Mouse (Mus musculus): ENCODE measurements around the gene Timm29.

Timm29 gene

DNA sequence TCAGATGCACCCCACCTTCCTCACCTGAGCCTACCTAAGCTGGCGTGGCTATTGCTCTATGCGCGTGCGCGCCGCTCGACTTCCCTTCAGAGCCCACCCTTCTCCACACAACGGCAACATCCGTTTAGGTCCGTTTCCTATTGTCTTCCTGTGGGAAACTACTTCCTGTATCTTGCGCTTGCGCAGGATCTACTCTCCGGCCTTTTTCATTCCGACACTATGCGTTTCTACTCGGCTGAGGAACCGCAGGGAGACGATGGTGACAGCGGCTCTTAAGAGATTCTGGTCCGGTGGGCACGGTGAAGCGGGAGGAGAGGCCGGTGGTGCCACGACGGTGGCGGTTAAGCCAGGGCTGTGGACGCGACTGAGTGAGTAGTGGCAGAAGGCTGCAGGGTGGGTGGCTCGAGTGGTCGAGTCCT, at the start of gene Timm29, which contains the start of gene Yipf2:
TSS of gene Timm29 (plus strand) at position 20 of the 419 bp plus-strand sequence.
TSS of gene Yipf2 (minus strand) at position 126 of the 419 bp plus-strand sequence.
- DNase-seq (ENCODE audit: low spot score): peak; percentile 56

DNA sequence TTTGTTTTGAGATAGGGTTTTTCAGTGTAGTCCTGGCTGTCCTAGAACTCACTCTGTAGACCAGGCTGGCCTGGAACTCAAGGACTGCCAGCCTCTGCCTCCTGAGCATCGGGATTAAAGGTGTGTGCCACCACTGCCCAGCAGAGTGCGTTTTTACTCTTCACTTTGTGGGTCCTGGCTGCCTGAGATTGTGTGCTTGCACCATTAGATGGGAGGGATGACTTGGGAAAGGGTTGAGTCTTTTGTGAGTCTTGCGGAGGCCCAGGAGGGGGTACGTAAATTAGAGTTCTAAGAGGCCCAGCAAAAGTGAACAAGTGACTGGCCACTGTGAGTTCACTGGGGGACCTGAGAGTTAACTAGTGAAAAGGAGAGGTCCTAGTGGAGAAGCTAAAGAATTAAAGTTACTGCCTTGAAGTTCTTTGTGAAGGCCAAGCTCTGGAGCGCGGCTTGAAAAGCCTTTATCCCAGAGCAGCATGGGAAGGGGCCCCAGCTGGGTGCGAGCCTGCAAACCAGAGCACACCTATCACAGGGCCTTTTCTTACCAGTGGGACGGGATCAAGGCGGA, 47.1 kb upstream of the Timm29 start:
- no peak for DNase-seq (ENCODE audit: low spot score)

DNA sequence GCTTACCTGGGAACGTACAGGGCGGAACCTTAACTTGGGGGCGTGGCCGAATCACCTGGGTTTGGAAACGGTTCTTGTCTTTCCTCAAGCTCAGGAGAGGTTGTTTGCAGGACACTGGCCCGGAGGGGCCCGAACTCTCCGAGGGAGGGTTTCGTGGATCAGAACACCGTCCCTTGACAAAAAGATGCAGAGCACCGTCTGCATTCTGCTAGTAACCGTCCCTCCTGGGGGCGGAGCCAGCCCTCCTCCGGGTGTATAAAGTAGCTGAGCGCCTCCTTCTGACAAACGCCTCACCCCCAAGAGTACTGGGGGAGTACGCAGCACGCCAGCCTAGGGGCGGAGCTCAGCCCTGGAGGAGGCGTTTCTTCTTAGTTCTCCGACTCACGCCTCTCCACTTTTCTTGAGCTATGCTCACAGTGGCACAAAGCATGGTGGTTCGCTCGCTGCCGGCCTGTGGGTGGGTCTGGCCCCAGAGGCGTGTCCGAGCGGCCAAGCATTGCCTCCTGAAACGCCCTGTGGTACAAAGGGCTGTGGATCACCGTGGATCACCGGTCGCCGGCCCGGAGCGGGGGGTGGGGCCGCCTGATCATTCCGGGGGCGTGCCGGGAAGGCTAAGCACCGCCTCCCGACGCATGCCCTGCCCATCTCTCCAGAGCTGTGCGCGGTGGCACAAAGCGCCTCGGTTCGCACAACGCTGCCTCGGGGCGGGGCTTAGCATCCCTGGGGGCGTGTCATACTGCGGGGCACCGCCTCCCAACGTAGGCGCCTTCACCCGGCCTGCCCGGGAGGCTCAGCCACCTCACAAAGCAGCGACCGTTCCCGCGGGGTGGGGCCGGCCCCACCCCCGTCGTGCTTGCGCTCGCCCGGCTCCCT, 46.4 kb upstream of the Timm29 start:
- DNase-seq (ENCODE audit: low spot score): peak; percentile 98

DNA sequence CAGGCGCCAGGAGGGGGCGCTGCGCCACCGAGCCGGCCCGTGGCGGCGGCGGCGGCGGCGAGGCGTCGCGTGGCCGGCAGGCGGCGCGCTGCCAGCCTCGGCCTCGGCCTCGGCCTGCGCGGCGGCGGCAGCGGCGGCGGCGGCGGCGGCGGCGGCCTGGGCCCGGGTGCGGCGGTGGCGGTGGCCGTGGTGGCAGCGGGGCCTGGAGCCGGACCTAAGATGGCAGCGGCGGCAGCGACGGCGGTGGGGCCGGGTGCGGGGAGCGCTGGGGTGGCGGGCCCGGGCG, 45.8 kb upstream of the Timm29 start, which contains the start of gene Carm1:
TSS of gene Carm1 (plus strand) at position 106 of the 286 bp plus-strand sequence.
- no peak for DNase-seq (ENCODE audit: low spot score)

DNA sequence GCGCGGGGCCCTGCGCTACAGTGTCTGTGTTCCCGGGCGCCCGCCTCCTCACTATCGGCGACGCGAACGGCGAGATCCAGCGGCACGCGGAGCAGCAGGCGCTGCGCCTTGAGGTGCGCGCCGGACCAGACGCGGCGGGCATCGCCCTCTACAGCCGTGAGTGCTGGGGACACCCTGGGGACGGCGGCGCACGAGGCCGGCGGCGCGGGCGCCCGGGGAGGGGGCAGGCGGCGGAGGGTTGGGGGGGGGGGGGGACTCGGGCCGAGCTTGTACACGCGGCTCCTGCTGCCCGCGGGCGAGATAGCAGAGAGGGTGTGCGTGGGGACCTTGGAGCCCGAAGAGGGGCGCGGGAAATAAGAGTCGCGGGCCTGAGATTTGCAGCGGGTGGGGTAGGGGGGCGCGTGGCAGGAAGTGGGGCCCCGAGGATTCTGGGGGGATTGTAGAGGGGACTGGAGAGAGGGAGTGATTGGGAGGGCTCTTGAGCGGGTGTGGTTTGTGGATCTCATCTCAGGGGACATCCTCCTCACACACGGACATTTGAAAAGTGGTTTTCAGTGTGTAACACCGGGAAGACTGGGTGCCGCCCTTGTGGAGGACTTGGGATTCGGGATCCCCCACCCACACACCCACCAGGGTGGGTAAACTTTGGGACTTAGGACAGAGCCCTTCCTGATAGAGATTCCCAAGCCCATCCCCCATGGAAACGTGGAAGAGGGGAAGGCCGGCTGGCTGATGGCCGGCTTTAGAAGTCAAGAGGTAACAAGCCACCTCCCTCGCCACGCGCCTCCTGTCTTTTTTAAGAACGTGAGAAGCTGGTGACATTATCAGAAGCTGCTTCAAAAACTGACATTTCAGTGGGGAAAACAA, 45.2 kb upstream of the Timm29 start:
- no peak for DNase-seq (ENCODE audit: low spot score)

DNA sequence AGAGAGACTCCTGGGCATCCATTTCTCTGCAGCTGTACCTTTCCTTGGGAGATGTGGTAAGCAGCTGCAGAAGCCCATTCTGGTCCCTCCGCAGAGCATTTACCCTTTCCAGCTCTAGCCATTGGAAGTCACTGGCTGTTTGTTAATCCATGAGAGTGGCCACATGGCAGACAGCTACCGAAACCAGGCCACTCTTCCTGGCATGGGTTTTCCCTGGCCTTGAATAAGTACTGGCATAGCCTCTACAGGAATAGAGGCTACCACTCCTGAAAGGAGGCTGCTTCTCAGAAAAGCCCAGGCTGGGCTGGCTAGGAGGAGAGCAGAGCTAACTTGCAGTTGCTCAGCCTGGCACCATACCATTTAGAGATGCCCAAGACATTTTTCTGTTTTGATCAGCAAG, 41.5 kb upstream of the Timm29 start:
- DNase-seq (ENCODE audit: low spot score): no peak

DNA sequence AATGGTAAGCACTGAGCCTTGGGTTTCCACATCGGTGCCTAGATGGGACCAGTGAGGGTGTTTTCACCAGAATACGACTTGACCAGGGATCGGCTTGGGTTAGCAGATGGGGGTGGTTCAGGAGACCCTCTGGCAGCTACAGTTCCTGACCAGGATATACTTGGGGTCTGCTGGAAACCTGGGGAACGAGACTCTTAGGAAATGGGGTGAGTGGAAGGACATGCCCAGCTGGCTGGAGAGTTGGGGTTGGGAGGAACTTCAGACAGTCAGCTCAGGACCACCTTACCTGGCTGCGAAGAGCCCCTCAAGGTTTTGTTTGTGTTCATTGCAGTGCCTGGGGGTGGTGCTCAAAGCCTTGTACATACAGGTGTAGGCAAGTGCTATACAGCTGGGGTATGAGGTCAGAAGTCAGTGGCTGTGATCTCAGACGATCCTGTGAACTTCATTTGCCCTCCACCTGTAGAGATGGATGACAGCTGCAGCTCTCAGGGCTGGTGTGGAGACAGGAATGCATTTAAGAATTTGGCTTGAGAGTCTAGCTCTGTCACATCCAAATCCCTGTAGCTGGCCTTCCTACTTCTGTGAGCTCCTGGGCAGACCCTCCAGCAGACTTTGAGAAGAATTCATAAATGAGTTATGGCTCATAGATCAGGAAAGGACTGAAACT, 38.8 kb upstream of the Timm29 start:
- no peak for DNase-seq (ENCODE audit: low spot score)

DNA sequence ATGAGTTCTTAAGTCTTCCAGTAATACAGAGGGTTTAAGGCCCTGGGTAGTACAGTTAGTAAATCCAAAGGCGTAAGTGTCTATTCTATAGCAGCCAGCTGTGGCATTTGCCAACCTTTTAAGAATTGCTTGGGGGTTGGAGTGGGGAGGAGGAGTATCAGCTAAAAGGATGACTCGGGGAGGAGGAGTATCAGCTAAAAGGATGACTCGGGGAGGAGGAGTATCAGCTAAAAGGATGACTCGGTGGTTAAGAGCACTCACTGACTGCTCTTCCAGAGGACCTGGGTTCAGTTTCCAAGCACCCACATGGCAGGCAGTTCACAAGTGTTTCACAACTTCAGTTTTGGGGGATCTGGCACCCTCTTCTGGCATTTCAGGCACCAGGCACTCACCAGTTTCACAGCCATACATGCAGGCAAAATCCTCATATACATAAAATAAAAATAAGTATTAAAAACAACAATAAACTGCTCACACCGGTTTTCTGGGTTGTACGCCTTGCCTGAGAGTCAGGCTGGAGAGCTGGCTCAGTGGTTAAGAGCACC, 37.3 kb upstream of the Timm29 start:
- no peak for DNase-seq (ENCODE audit: low spot score)

DNA sequence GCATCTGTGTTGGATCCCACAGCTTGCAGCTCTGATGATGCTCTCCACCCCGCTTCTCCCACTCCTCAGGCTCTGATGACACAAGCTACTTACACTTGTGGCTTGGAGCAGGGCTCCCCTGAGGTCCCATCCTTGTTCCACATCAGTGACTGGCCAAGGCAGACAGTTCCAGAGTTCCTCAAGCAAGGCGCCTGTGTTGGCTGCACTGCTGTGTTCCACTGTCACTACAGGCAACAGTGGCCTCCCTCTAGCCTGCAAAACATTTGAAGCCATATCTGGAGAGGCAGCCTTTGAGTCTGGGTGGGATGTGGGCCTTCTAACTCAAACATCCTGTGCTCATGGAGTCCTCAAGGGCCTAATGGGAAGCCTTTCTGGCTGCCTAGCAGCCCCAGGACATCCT, 35.5 kb upstream of the Timm29 start:
- no peak for DNase-seq (ENCODE audit: low spot score)

DNA sequence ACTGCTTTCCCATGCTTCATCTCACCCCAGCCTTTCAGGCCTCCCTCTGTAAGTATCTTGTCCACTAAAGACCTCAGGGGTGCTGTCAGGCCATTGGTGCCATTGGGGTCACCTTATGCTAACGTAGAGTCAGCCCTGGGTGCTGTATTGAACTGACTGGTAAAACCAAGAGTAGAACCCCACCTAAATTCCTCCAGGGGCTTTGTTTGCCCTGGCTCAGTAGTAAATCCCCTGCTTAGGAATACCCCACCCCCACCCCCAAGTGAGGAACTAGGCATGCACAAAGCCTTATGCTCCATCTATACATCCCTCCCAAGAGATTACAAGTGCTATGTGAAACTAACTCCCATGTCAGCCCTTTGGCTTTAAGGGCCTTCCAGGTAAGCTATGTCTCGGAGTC, 35.0 kb upstream of the Timm29 start:
- DNase-seq (ENCODE audit: low spot score): no peak

DNA sequence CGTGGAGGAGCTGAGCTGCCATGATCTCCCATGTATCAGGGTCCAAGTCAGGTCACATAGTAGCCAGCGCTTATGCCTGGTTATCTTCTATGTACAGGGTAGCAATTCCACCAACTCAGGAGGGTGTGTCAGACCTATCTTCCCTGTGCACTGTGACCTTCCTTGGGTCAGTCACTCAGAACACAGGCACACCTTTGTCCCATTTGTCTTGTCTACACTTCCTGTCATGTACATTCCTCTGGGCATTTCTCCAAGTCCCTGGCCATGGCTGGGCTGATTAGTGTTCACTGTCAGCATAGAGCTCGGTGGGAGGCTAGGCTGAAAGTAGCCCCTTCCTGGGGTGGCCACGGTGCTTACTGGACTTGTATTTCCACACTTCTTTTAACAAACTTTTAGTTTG, 34.2 kb upstream of the Timm29 start:
- DNase-seq (ENCODE audit: low spot score): no peak

DNA sequence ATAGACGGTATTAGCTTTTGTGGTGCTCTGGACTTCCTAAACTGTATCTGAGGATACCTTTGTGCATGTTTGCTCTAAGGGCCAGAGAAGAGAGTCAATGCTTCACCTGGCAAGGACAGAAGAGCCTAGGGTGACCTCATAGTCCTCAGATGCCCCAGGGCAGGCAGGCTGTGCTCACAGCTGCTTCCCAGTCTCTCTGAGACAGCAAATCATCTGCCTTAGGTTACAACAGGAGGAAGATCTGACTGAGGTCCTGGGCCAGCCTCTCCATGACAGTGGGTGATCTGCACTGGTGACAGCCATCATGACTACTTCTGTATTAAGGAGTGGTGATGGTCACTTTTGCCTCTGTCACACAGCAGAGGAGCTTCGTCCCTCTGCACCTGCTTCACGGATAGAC, 33.4 kb upstream of the Timm29 start:
- DNase-seq (ENCODE audit: low spot score): no peak

DNA sequence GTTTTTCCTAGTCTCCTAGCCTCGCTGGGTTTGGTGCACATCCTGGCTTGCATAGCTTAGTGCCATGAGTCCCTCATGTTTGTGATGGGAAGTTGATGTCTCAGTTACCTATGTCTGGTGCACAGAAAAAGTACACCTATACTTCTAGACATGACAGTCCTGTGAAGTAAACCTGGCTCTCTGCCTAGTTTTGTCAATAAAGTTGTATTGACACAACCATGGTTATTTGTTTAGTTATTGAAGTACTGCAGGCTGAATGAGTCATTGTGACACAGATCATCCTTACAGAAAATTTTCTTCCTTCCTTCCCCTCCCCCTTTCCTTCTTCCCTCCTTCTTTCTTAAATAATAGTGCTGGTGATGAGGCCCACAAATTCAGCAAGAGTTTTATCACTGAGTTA, 28.1 kb upstream of the Timm29 start:
- no peak for DNase-seq (ENCODE audit: low spot score)

DNA sequence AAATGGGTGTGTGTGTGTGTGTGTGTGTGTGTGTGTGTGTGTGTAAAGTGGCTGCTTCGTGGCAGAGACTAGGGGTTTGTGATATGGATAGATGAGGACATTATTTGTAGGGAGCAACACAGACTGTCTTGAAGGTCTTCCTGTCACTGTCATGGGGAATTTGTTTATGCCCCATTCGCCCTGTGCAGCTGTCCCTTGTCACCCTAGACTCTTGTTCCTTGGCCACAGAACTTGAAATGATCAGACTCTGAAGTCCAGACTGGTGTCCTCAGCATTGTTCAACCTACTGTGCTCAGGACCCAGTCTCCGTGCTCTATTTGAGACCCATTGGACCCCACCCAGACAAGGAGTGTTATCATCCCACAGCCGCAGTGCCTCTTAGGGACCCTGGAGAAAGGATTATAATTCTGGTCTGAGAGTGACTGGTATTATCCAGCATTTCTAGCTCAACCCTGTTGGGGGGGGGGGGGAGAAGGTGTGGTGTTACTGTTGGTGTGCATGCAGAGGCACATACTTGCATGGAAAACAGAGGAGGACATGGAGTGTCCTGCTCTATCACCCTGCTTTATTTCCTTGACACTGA, 27.4 kb upstream of the Timm29 start:
- no peak for DNase-seq (ENCODE audit: low spot score)

DNA sequence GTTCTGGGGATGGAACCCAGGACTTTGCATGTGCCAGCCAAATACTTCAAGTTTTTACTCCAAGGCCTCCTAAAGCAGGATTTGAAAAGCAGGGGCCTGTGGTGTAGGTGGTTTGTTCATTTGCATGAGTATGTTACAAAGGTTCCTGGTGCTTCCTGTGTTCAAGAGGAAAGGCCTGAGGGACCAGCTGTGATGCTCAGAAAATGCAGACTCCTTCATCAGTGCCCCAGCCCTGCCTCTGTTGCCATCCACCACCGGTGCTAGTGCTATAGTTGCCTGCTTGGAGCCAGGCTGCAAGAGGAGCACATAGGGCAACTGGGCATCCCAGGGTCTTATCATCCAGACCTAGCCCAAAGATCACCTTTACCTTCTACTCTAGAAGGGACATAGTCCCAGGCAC, 26.0 kb upstream of the Timm29 start:
- no peak for DNase-seq (ENCODE audit: low spot score)

DNA sequence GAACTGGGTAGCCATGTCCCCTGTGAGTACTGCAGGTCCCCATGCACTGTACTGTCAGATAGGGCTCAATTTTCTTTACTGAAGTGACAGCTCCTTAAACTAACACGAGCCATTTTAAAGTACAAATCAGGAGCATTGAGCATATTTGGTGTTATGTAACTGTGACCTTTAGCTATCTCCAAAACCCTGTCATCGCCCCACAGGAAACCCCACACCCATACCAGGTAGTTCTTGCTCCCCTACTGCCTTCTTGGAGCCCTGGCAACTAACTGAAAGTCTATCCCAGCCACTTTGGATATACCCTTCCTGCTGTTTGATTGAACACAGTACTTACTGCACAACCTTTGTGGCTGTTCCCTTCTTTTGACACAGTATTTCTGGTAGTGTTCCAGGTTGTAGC, 25.5 kb upstream of the Timm29 start:
- DNase-seq (ENCODE audit: low spot score): no peak

DNA sequence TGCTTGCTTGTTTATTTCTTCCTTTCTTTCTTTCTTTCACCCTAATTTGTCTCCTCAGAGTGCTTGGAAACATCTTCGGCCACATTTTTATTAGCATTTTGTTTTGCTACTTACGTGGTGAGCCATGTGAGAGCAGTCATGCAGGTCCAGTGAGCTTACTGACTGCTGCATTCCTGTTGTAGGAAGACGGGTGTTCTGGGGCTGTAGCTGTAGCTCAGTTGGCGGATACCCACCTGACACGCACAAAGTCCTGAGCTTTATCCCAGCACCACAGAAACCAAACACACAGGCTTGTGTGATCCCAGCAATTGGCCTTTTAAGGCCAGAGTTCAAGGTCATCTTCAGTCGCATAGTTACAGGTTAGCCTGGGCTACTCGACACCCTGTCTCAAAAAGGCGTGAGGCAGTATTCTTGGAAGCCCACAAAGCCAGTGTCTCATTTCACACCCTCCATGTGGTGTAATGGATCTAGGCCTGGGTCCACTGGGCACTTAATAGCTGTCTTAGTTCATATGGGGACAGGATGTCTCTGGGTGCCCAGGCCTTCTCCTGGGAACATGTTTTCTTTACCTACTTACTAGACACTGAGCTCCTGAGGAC, 23.8 kb upstream of the Timm29 start:
- no peak for DNase-seq (ENCODE audit: low spot score)

DNA sequence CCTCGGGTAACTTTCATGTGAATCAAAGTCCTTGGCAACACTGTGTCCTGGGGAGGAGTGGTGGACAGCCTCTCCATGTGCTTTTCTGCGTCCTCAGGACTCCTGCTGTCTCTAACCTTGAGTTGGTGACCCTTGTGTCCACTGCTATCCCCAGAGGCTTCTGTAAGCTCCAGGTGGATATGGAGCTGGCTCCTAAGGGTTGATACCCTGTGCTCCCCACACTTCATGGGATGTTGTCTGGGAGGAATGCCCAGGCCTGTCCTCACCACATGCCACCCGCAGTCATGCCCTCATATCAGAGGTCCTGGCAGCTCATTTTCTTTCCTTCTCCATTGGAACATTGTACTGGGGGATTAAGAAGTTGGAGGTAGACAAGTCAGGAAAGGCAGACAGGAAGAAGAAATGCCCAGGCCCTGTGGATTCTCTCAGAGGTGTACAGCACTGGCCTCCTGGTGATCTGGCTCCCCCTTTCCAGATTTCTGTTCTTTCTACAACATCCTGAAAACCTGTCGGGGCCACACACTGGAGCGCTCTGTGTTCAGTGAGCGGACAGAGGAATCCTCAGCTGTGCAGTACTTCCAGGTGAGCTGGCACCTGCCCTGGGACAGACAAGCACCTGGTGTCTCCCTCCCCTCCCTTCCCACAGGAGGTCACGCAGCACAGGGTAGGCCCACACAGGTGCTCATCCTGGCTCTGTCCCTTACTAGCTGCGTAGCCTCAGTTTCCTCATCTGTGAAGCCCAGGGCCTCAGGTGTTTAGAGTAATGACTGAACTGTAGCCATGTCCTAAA, 18.3 kb upstream of the Timm29 start:
- no peak for DNase-seq (ENCODE audit: low spot score)

DNA sequence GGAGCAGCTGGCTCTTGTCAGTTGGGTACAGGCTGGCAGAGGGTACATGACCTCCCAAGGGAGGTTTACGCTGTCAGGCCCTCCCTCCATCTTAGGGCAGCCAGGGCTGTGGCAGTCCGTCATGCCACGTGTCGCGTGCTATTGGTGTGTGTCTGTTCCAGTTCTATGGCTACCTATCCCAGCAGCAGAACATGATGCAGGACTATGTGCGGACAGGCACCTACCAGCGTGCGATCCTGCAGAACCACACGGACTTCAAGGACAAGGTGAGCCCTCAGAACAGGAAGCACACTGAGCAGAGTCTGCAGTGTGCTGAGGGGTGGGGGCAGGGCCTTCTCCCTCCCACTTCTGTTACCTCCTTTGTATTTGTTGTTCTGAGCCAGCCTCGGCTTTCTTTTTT, 17.3 kb upstream of the Timm29 start:
- no peak for DNase-seq (ENCODE audit: low spot score)

DNA sequence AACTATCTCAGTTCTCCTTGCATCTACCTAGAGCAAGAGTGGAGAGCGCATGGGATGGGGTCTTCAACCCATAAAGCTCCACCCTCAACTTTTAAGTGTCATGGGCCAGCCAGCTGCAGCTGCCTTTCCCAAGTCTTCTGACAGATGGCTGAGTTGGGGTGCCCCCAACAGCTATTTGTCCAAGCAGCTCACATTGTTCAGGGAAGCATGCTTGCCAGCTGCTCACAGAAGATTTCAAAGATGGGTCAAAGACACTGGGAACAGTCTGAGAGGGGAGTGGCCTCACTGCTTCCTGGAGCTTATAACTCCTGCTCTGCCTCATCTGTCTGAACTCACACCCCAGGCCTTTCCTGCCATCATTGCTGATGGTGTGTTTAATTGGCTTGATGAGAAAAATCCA, 16.2 kb upstream of the Timm29 start:
- DNase-seq (ENCODE audit: low spot score): no peak

Data from urinary bladder, postnatal 10 days (tissue).